Mouse (Mus musculus) thymus, adult 18-20 months (tissue): ENCODE data around the gene Ano8.
"Not testable (repeated sequence)": the region's sequence is repeated elsewhere in the genome, so short reads cannot be mapped to it uniquely, and the experiment has no call there.

Experiments
- DNase-seq, 2 experiments: peaks; one replicate each; pipeline ENCODE4 v3.0.0; 2022; ENCODE audit warnings: mixed read lengths in 2 of 2

Gene Ano8

DNA sequence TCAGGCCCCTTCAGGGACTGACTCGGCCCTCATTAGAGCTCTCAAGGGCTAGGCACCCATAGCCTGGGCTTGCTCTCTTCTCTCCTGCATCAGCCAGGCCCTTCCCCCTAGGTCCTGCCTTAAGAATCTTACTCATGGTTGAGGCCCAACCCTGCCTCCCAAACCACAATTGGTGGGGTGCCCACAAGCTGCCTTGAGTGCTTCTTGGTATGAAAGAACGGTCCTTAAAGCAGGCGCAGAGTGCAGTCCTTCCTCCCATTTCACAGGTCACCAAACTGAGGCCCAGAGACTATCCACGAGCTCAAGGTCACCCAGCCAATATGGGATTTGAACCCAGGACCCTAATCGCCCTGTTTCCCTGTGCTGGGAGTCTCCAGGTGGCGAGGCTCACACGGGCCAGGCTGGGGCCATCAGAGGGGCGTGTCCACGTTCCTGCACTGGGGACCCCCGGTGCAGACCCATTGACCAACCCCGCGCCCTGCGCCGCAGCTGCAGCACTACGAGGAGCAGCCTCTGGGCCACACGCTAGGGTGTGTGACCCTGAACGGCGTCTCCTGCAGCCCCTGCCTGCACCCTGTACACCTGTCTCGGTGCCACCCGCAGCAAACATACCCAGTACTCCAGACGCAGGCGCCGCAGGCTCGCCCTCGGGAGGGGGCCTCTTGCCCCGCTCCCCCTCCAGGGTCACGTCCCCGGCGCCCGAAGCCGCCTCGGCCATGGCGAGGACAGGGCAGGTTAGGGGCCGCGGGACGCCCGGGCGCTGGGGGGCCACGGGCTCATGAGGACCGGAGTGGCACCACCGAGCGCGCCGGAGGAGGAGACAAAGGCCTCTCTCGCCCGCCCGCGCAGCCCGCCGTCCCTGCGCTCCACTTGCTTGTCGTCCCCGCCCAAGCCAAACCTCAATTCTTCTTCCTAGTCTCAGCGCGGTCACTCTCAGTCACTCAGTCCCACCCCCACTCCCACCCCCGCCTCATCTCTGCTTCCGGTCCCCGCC is at the start of gene Ano8:
Gene Ano8 (minus strand): TSS at position 822 of the 994 bp plus-strand sequence.
- peak; percentile 70 to 78 for DNase-seq

DNA sequence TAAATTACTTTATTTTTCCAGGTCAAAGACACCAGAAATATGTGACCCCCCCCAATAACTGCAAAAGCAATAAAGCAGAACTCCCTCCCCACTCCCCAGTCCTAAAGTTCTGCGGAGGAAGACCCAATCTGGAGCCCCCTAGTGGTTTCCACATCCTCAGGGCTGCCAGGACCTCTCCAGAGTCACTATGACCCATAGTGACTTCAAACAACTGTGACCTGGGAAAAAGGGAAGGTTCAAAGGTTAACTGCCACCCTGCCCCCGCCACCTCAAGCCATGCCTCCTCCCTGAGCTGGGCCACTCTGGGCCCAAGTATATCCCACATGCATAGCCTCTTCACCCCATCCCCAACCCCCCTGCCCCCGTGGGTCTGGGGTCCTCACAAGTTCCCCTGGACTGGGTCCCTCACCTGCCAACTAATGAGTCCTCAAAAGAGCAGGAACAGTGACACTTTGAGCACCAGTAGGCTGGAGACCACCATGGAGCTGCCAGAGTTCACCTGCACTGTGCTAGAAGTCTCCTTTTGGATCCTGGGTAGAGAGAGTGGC is 48.6 kb upstream of the Ano8 start:
- peak in 1 of 2 experiments; percentile 16 for DNase-seq

DNA sequence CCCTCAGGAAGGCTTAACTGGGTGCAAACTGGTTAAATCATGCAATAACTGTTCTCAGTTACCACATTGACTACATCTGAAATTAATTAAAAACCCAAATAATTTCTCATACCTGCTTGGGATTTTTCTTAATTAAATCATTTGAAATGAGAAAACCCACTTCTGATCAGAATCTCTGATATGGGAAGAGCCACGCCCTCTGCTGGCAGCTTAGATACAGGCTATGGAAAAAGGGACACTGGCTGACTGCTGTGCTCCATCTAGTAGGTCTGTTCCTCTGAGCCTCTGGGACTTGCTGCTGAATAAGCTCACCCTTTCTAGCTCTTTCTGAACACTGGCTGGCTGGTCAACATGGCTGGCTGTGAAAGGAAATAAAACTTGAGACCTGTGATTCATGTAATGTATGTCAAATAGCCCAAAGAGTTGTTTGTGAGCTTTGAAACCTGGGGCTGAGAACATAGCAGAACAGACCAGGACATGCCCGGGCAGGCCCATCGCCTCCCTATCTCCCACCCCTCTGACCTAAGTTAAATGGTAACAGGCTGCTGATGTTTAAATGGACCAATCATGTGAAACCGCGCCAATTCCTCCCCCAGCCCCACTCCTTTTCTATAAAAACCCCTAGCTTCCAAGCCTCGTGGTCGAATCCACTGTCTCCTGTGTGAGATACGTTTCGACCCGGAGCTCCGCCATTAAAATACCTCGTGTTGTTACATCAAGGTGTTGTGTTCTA is 45.1 kb upstream of the Ano8 start:
- not testable (repeated sequence) for DNase-seq

DNA sequence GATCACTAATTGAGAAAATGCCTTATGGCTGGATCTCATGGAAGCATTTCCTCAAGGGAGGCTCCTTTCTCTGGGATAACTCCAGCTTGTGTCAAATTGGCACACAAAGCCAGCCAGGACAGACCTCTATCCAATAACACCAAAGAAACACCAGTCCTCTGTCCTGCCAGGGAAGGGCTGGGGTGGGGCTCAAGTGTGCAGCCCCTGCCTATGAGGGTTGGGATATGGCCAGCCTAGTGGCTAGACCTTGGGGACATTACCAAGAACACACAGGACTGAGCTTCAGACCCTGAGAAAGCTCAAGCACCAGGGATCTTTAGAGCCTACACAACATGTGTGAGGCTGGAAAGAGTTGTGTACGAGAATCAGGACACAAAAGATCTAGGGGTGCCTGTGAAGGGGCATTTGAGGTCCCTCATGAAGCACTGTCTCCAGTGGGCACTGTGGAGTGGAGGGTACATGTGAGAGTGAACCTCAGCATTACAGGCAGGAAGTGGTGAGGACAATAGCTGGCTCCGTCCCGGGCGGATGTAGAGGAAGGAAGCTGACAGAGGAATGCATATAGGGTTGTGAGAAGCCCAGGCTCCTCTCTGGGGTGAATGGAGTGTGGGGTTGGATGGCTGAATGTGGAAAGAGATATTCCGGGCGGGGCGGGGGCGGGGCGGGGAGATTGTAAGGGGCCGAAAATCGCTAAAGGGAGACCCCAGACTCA is 42.8 kb upstream of the Ano8 start:
- no peak for DNase-seq

DNA sequence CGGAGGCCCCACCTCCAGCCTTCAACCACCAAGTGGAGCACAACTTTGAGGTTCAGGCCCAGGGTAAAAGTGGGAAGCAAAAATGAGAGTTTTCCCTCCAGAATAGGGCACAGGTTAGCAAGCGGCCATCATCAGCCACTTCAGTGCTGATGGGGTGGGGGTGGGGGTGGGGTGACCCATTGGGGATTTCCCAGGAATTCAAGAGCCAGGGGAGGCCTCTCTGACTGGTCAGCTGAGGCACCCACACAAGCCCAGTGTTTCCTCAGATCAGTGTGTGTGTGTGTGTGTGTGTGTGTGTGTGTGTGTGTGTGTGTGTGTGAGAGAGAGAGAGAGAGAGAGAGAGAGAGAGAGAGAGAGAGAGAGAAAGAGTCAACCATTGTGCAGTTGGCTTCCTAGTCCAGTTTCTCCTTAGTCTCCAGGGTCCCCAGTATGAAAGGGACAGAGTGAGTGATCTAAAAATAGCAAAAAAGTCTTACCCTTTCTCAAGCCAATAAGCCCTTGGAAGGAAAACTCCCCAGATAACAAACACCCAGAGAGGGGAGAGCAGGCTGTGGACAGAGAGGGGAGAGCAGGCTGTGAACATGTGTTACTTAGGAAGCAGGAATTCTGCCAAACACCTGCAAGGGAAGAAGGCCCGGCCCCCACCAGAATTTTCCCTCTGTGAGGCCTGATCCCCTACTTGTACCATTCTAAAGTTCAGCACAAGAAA is 41.6 kb upstream of the Ano8 start:
- DNase-seq, result no peak

DNA sequence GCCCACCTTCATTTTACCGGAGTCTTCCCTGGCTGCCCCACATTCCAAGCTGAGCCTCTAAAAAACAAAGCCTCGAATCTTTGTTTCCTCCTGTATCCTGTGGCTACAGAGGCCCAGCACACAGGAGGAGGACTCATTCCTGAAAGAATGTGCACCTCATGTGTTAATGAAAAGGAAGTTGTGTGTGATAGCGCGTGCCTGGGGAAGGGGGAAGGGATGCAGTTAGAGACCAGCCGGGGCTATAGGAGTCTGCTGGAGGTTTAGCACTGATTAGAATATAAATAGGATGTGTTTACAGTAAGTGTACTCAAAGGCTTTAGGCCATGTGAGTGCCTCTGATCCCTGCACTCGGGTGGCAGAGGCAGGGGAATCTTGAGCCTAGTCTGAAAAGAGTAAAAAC is 40.5 kb upstream of the Ano8 start:
- DNase-seq, result no peak

DNA sequence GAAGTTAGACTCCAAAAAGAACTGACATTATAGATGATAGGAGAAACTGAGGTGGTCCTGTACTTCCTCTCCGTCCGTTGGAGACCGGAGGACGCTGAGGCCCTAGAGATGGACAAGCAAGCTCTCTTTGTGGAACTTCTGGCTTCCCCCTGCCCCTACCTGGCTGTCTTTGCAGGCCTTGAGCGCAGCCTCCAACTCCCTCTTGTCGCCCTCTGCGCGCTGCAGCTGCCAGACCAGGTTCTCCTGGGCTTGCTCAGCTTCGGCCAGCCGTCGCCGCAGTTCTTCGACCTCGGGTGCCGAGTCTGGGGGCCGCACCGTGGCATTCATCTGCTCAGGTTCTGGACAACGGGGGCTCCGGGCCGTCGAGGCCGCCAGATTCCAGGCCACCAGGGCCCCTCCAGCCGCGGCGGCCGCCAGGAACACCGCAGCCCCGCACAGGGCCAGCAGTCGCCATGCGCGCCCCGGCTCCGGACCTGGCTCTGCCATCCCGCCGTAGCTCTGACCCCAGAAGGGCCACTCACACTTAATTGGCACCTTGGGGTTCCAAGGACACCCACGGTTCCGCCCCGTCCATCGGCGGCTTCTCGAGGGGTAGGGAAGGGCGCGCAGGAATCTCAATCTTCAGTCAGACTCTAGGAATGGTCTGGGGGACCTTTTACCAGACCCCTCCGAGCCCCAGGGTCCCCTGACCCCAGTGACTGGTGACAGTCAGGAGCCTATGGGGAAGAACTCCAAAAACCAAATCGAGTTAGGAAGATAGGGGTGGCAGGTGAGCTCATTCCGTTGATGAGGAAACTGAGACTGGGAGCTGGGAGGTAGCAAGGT is 39.7 kb upstream of the Ano8 start, which contains the start of gene Ccdc194:
Gene Ccdc194 (minus strand): TSS at position 486 of the 825 bp plus-strand sequence.
- no peak for DNase-seq

DNA sequence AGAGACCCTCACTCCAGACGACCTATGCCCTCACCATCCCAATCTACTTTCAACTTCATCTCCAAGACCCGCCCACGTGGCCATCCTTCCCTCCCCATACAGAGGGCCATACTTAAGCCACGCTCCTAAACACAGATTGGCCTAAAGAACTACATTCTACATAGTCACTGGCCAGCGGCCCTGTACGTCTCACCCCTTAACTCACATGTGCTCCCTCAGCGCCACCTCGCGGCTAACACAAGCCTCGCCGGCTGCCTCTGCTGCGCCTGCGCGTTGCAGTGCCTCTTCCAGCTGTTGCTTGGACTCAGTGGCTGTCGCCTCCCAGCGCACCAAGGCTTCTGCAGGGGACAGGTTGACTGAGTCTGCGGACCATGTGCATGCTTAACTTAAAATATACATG is 35.9 kb upstream of the Ano8 start:
- peak; percentile 88 to 89 for DNase-seq

DNA sequence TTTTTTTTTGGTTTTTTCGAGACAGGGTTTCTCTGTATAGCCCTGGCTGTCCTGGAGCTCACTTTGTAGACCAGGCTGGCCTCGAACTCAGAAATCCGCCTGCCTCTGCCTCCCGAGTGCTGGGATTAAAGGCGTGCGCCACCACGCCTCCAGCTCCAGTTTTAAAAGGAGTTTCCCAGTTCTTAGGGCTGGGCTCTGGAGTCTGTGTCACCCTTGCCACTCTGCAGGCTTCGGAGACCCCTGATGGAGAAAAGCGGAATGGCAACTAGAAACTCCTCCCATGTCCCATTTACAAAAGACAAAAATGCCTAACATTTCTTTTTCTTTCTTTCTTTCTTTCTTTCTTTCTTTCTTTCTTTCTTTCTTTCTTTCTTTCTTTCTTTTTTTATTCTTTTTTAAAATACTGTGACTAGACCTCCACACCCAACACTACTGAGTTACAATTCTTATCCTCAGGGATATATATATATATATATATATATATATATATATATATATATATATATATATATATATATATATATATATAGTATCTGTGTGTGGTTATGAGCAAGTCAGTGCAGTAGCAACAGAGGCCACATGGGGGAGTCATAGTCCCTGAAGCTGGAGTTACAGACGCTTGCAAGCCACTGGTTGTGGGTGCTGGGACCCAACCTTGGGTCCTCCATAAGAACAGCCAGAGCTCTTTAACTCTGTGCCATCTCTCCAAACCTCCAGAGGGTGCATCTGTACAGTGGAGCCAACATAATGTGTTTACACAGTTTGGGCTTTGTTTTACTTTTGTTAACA is 33.5 kb upstream of the Ano8 start:
- not testable (repeated sequence) for DNase-seq

DNA sequence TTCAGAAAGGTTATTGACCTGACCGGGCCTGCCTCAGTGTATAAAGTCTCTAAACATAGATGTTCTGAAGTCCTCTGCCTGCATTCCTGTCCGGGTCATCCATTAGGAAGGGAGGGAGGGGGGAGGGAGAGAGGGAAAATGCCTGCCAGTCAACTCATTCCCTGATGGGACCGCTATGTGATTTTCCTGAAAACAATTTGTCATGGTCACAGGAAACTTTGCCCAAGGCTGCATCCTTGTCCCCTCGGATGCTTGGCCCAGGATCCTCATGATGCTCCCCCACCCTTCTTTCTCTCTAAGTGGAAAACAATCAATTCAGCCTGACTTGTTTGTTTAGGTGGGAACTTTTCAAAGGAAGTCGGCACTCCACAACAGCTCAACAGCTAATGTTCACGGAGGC is 31.0 kb upstream of the Ano8 start:
- no peak for DNase-seq

DNA sequence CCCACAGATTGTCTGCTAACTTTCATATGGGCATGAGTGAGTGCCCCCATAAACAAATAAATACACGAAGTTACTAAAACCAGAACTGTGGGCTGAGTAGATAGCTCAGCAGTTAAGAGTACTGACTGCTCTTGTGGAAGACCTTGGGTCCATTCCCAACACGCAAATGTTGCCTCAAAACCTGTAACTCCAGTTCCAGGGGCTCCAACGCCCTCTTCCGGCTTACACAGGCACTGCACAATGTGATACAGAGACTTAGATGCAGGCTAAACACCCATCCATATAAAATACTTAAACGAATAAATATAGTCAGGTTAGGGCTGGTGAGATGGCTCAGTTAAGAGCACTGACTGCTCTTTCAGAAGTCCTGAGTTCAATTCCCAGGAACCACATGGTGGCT is 29.3 kb upstream of the Ano8 start:
- no peak for DNase-seq

DNA sequence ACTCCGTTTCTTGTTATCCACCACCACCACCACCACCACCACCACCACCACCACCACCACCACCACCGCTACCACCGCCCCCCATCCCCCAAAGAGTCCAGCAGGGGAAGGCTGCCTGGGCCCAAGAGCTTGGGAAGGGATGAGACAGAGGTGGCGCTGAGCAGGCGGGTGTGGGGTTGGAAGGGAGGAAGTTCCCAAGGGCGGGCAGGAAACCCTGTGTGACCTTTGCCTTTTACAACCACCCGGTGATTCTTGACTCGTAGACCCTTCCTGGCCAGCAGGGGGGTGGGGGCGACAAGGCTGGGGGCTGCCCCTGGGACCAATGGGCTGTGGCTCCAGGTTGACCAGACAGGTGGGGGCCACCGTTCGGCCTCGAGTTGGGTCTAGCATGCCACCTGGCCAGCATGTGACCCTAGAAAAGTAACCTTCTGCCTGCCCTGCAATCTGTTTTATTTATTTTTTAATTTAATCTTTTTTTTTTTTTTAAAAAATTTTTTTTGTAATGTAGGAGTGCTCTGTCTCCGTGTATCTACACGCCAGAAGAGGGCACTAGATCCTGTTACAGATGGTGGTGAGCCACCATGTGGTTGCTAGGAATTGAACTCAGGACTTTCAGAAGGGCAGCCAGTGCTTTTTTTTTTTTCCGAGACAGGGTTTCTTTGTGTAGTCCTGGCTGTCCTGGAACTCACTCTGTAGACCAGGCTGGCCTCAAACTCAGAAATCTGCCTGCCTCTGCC is 27.4 kb upstream of the Ano8 start:
- DNase-seq, result no peak

DNA sequence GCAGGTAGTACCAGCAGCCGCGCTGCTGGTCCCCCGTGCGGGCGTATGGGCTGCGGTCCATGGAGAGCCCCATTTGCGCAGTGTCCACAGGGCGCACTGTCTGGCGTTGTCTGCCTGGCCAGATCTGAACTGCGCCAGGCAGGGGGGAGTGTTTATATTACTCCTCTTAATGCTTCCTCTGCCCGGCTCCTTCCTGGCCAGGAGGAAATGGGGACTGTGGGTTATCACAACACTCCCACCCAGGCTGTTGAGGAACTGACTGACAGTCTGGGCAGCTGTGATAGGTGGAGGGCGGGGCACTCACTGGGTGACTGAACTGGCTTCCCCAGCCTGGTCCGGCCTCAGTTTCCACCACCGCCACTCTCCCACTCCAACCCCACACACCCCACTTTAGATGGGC is 25.9 kb upstream of the Ano8 start, which contains the start of gene Plvap:
Gene Plvap (minus strand): TSS at position 109 of the 400 bp plus-strand sequence.
- no peak for DNase-seq

DNA sequence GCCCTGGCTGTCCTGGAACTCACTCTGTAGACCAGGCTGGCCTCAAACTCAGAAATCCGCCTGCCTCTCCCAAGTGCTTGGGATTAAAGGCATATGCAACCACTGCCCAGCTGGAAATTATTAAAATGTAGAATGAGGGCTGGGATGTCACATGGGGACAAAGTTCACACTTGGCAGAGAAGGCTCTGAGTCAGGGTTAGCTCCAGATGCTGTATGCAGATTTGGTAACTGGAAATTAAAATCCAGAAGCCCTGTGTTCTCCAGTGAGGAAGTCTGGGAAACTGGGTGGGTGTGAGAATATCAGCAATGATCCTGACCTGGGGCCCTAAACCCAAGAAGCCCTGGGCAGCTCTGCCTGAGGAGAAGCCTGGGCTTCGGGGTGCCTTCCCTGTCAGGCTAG is 23.6 kb upstream of the Ano8 start:
- DNase-seq, result no peak

DNA sequence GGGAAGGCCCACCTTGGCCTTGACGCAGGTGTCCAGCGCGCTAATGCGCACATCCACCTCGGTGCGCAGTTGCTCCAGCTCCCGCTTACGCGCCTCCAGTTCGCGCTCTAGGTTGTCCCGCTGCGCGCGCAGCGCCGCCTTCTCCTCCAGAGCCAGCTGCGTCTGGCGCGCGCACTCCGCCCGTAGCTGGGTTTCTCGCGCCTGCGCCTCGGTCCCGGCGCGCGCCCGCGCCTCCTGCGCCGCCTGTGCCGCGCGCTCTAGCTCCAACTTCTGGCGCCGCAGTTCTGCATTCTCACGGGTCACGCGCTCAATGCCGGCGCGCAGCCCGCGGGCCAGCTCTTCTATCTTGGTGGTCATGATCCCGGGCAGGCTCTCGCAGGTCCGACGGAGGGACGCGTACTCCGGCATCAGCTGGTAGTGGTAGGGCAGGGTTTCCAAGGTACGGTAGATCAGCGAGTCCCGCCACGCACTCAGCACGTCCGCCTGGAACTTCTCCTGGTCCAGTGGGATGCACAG is 21.9 kb upstream of the Ano8 start:
- no peak for DNase-seq

DNA sequence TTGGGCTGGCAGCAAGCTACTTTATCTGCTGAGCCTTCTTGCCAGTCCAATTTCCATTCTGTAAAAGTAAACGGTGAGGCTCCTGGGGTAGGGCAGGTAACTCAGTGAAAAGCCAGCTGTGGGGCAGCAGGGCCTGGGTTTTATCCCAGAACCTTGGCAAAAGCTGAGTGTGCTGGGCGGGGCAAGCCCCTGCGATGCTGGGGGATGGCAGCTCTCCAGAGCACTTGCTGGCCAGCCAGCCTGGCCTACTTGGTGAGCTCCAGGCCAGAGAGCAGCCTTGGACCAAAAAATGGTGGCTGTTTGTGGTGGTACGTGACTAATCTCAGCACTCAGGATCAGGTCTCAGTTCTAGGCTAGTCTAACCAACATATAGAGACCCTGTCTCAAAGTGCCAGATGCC is 20.2 kb upstream of the Ano8 start:
- no peak for DNase-seq

DNA sequence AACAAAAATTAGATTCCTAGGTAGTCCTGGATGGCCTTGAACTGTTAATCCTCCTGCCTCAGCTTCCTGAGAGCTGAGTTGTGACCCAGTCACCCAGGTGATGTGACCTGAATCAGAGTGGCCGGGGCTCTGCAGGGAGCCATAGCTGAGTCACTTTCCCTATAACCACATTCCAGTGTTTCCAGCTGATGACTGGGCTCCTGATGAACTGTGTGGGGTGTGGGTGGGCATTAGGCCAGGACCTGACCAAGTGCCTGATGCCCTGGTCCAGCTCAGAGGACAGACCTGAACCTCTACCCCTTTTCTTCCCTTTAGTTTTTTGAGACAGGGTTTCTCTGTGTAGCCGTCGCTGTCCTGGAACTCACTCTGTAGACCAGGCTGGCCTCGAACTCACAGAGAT is 19.6 kb upstream of the Ano8 start:
- no peak for DNase-seq

DNA sequence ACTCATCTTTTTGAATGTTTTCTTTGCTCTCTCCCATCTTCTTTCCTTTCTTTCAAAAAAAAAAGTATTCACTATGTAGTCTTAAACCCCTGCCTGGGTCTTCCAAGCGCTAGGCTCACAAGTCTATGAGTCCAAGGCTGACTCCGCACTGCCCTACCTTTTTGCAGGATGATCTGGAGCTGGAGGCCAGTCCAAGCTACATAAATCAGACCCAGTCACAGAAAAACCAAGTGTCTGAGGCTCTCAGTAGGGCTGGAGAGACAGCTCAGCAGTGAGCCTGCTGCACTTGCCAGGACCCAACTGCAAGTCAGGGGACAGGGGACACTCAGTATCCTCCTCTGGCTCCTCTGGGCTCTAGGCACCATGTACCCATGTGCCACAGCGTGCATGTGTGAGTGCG is 18.6 kb upstream of the Ano8 start:
- no peak for DNase-seq
